25 mouse cellular contexts compared by ENCODE assay signal in genomic region chr7:6136497-6136896, GRCm38 (mm10). TPM values are rescaled to one million over a fixed set of nuclear protein-coding genes. Genes with fewer than 3 reads are reported as not detected.
DNase-seq lines count a peak whose midpoint lies in the region; ATAC-seq and TF ChIP-seq lines count a peak whose summit lies in the region.
"Had no signal": no experiment of that assay in that cellular context is flagged by ENCODE, and none has a peak within 500 bp of the region (broad histone marks: within the 10 kb centered on the region; RNA-seq: fewer than 3 reads in every experiment).

No protein-coding gene starts in this region.

- H3K4me2 ChIP-seq in liver, postnatal 0 days (ENCODE audit: low read depth, low read length) = no peak overlapping the region
- H3K4me2 ChIP-seq: heart, embryonic 15.5 days; kidney, embryonic 15.5 days; liver, embryonic 15.5 days; midbrain, embryonic 11.5 days; neural tube, embryonic 12.5 days had no signal

- TF ChIP-seq POLR2A in kidney, adult 2 months (IDR thresholded peaks at IDR 0.05; ENCODE audit: low read depth, low read length) = no peak

- DNase-seq in adrenal gland, postnatal 14 days = peak; percentile 56
- no peak for DNase-seq in adrenal gland, adult 2 months
- DNase-seq in kidney, adult 2 months = peak; percentile 33
- no peak for DNase-seq in kidney, postnatal 10 days
- DNase-seq in liver, postnatal 0 days = no peak
- DNase-seq in liver = no peak
- DNase-seq in left cerebral cortex, adult 8-10 months (ENCODE audit: low spot score in 2 of 2) = no peak
- DNase-seq: adrenal gland, postnatal 25 days; cerebellum, adult 11-12 months; cerebellum, postnatal 14 days; embryo, embryonic 11 days; heart, adult 11 months; right cerebral cortex, postnatal 4 days; thymus, postnatal 25 days had no signal

- H3K27me3 ChIP-seq in kidney, adult 2 months (replicated peaks; ENCODE audit: control insufficient read depth, insufficient read depth, low read length) = no peaks in the 10 kb centered on the region
- H3K27me3 ChIP-seq in liver, postnatal 0 days (ENCODE audit: insufficient read depth, low read length) = no peaks in the 10 kb centered on the region
- H3K27me3 ChIP-seq: heart, embryonic 15.5 days; kidney, embryonic 15.5 days; liver, embryonic 15.5 days; neural tube, embryonic 12.5 days had no signal

- H3K9ac ChIP-seq in liver, postnatal 0 days (replicated peaks) = no peak overlapping the region
- H3K9ac ChIP-seq: heart, embryonic 15.5 days; kidney, embryonic 15.5 days; liver, embryonic 15.5 days; neural tube, embryonic 12.5 days had no signal

- H3K27ac ChIP-seq in kidney, adult 2 months (ENCODE audit: insufficient read depth, low read depth, low read length) = no peak overlapping the region
- no peak overlapping the region for H3K27ac ChIP-seq in liver, postnatal 0 days (ENCODE audit: low read depth)
- H3K27ac ChIP-seq: heart, embryonic 15.5 days; kidney, embryonic 15.5 days; limb, embryonic 10.5 days; liver, embryonic 15.5 days; macrophage; neural tube, embryonic 12.5 days had no signal

- TF ChIP-seq EP300 in liver, postnatal 0 days (IDR thresholded peaks at IDR 0.05; ENCODE audit: low read depth) = no peak

- no peaks in the 10 kb centered on the region for H3K9me3 ChIP-seq in liver, postnatal 0 days (ENCODE audit: low read length)
- H3K9me3 ChIP-seq: G1E; liver, embryonic 15.5 days; neural tube, embryonic 12.5 days had no signal

- no peak overlapping the region for H3K4me3 ChIP-seq in kidney, adult 2 months (ENCODE audit: insufficient read depth, low read depth, low read length)
- H3K4me3 ChIP-seq in liver, postnatal 0 days (ENCODE audit: low read depth, low read length) = no peak overlapping the region
- H3K4me3 ChIP-seq: heart, embryonic 15.5 days; kidney, embryonic 15.5 days; limb, embryonic 10.5 days; liver, embryonic 15.5 days; neural tube, embryonic 12.5 days had no signal

- peaks cover 3% of the 10 kb centered on the region; the same call in 1 of the 2 replicates for H3K4me1 ChIP-seq in kidney, adult 2 months (ENCODE audit: control insufficient read depth, insufficient read depth, low read length)
- no peaks in the 10 kb centered on the region for H3K4me1 ChIP-seq in liver, postnatal 0 days (ENCODE audit: insufficient read depth)
- H3K4me1 ChIP-seq: kidney, embryonic 15.5 days; limb, embryonic 10.5 days; liver, embryonic 15.5 days; neural tube, embryonic 12.5 days had no signal

- no peak for ATAC-seq in liver, postnatal 0 days
- peak; percentile 48; the same call in 1 of the 2 replicates for ATAC-seq in common myeloid progenitor, adult 5-6 weeks (replicated peaks; ENCODE audit: low read depth, poor library complexity, severe bottlenecking)
- ATAC-seq: activated CD4-positive, CD25-positive, alpha-beta regulatory T cell, adult 4 months; CD4-positive, CD25-positive, alpha-beta regulatory T cell, adult 4 months had no signal

- peaks cover 3% of the 10 kb centered on the region for H3K36me3 ChIP-seq in kidney, adult 2 months (ENCODE audit: control insufficient read depth, insufficient read depth, low read length)
- H3K36me3 ChIP-seq in liver, postnatal 0 days (replicated peaks; ENCODE audit: insufficient read depth, low read length) = peaks cover 17% of the 10 kb centered on the region

- TF ChIP-seq CTCF in kidney, adult 2 months (conservative IDR thresholded peaks at IDR 0.05; ENCODE audit: insufficient read depth, insufficient read length, low read depth, low read length) = peak; percentile 54
- TF ChIP-seq CTCF in liver, postnatal 0 days (IDR thresholded peaks at IDR 0.05; ENCODE audit: low read depth) = peak; percentile 36

RNA-seq across cellular contexts. Expression of gene Zfp787, which starts 19.3 kb away (rescaled TPM):
- 45.4 and 51.4 TPM in 2 replicates for total RNA-seq in adrenal gland, postnatal 14 days (2021)
- total RNA-seq in adrenal gland, adult 2 months (2021) = 10 to 100 TPM; 41.8 to 41.9 TPM
- 73.8 and 87.1 TPM in 2 replicates for polyA plus RNA-seq in adrenal gland, adult 2 months (2012; rRNA removed)
- polyA plus RNA-seq in kidney, adult 2 months (2012; rRNA removed) = 54.2 and 66.1 TPM in 2 replicates
- polyA plus RNA-seq in liver, postnatal 0 days (2015; fragmentation: Nextera tagmentation; extraction: Ambion mirVana) = 38.1 and 39.5 TPM in 2 replicates
- 20.0 and 25.5 TPM in 2 replicates for total RNA-seq in common myeloid progenitor, adult 5-6 weeks (2017)
- total RNA-seq in left cerebral cortex, adult 8-10 months (2022) = 10 to 100 TPM; 29.2 to 35.3 (median 32.1) TPM

RNA-seq across cellular contexts. Expression of gene Zfp444, which starts 35.5 kb away (rescaled TPM):
- 21.5 and 23.0 TPM in 2 replicates for total RNA-seq in adrenal gland, postnatal 14 days (2021)
- total RNA-seq in adrenal gland, adult 2 months (2021) = 10 to 100 TPM; 22.5 to 31.1 TPM
- polyA plus RNA-seq in adrenal gland, adult 2 months (2012; rRNA removed) = 50.7 and 61.8 TPM in 2 replicates
- polyA plus RNA-seq in kidney, adult 2 months (2012; rRNA removed) = 47.1 and 65.2 TPM in 2 replicates
- 26.0 and 27.3 TPM in 2 replicates for polyA plus RNA-seq in liver, postnatal 0 days (2015; fragmentation: Nextera tagmentation; extraction: Ambion mirVana)
- total RNA-seq in common myeloid progenitor, adult 5-6 weeks (2017) = 15.2 and 31.9 TPM in 2 replicates
- total RNA-seq in left cerebral cortex, adult 8-10 months (2022) = 10 to 100 TPM; 43.8 to 54.2 (median 49.5) TPM

Comparison
In these comparisons a context has a peak if more than half of its experiments do, and no peak if none do; other contexts are left out.
1. DNase-seq: peak in adrenal gland, postnatal 14 days (single experiment) and kidney, adult 2 months (single experiment); none in adrenal gland, adult 2 months (single experiment), kidney, postnatal 10 days (single experiment), liver, postnatal 0 days (single experiment), liver (single experiment) and left cerebral cortex, adult 8-10 months (0 of 2).